Mouse (Mus musculus) kidney, adult 9 months (tissue): ENCODE results near the gene Dennd2a.

Experiments used
- DNase-seq: peaks from one replicate; pipeline ENCODE4 v3.0.0; 2022

Dennd2a gene

DNA sequence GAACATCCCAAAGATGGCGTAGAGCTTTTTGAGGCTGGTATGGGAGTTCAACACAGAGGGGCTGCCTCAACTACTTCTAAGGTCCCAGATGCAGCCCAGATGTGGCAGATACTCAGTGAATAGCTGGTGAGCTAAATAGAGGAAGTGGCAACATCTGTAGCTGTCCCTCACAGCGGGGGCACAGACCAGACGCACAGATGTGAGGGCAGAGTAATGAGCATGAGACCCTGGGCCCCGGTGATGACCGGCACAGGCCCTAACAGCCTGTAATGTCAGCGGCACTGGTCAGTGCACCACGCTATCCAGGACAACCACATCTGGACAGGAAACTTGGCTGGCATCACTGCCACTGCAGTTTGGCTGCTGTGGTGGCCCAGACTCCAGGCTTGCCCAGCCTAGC, 54.2 kb downstream of the Dennd2a start:
- DNase-seq, result no peak

DNA sequence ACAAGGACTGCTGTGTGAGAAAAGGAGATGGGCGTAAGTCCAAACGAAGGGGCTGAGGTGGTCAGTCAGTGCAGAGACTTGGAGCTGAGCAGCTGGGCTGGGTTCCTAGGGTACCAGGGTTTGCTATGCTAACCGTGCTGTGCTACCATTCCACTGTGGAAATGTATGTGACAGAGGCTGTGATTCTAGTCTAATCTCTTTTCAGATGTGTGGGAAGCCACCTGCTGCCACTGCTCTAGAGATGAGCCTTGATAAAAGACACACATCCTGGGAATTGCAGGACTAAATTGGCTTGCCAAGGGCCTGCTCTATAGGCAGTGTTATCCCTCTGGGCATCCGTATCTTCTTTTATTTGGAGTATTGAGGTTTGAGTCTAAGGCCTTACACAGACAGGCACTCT, 60.5 kb downstream of the Dennd2a start:
- no peak for DNase-seq

DNA sequence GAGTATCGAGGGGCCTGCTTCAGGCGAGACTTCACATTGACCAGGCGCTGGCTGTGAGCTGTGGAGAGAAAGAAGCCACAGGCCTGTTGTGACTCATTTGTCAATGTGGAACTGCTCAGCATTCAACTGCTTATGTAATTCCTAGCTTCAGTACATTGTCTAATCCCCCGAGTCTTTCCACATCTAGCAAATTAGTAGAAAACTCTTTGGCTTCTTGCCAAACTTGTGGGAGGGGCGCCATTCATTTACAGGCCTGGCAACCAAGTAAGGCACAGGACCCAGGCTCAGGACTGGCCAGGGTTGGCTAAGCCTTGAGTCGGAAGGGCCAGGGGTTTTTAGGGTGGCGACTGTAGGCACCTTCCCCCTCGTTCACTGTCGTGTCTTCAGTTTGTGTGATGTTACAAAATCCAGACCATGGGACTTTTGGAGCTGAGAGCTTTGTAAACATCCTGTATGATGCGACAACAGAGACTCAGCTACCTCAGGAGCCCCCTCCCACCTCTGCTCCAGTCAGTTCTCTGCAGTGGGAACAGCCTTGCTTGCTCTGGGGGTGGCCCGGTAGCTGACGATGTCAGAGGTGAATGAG, 64.4 kb downstream of the Dennd2a start:
- DNase-seq, result peak; percentile 8

DNA sequence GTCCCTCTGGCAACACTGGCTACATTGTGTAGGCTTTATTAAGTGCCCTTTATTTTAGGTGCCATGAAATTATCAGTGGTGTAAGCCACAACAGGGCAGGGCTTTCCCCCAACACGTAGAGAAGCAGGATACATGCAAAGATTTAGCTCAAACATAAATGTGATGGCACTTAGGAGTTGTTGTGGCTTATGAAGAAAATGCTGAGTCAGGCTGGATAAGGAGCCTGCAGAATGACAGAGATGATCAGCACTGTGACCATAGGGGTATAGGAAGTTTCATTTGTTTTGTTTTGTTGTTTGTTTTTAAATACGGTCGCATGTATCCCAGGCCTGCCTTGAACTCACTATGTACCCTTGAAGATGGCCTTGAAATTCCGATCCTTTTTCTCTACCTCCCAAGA, 65.5 kb downstream of the Dennd2a start:
- DNase-seq, result no peak

DNA sequence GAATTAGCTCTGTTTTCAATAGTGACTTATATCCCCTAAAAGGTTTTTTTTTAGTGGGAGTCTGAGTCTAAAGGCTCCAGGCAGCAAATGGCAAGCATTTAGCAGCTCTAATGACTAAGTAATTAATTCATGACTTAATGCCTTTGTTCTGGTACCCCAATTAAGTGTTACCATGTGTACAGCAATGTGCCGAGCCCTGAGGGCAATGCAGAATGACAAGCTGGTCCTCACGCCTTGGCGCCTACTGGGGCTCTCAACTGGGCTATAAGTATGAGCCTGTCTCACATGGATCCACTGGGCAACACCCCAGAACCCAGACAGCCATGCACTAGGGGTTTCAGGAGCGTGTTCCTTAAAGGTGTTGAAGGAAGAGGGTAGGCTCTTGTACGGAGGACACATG, 66.5 kb downstream of the Dennd2a start:
- DNase-seq, result no peak

DNA sequence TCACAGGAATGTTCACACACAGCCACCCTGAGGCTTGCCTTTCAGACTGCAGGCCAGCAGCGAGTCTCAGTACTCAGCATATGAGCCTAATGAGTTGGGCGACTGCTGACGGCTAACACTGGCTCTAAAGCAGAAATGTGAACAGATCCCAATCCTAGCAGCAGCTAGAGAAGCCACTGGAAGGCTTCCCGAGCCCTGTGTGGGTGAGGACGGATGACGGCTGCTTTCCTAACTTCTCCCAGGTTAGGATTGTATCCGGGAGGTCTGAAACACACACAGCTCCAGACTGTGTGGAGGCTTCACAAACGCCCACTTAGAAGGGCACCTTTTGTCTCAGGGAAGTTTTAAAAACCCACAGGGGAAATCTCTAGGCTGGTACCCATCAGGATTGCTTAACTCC, 69.4 kb downstream of the Dennd2a start:
- no peak for DNase-seq

DNA sequence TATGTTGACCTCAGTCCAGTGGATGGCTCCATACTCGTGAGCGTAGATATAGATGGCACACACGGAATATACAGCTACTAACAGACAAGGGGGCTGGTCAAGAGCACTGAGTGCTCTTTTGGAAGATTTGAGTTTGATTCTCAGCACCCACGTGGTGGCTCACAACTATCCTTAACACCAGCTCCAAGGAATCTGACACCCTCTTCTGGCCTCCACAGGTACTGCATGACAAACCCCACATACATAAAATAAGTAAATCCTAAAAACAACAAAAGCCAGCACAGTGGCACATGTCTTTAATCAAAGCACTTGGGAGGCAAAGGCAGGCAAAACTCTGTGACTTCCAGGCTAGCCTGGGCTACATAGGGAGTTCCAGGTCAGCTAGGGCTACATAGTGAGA, 74.0 kb downstream of the Dennd2a start:
- DNase-seq, result no peak

DNA sequence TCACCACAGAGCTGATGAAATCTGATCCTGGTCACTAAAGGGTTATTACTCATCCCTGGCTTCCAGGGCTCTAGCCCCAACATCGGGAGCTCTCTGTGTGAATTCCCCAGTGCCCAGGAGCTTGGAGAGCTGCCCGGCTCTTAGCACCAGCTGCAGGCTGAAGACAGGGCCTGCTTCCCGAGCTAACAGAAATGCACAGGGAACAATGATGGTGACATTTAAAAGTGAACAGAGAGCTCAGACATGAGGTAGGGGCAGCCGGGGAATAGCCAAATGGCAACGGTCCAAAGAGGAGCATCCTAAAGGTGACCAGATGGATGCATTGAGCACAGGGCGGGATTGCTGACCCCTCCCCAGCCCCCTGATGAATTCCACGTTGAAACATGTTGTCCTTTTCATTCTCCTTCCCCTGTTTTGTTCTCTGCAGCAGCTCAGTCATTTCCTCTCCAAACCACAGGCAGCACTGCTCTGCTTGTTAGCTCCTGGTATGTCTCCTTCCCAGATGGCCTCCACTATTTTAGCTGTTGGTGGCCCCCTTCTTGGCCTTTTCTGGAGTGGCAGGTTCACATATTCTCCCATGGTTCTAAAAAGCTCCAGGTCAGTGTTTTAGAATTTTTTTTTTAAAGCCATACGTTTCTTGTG, 79.0 kb downstream of the Dennd2a start:
- DNase-seq, result no peak

DNA sequence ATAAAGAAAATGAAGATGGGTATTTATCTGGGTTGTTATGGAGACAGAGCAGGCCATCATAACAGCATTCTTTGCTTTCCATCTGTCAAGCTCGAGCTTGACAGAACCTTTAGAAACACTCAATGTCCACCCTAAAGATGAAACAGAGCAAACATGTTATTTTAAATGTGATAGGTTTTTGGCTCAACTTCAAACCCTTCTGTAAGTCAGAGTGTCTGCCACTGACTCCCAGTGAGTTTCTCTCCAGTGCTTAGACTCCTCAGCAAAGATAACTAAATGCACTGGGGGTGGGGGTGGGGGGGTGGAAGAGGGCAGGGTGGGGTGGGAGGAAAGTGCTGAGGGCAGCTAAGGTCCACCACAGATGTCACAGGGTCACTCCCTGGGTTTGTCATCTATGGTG, 81.0 kb downstream of the Dennd2a start:
- no peak for DNase-seq

DNA sequence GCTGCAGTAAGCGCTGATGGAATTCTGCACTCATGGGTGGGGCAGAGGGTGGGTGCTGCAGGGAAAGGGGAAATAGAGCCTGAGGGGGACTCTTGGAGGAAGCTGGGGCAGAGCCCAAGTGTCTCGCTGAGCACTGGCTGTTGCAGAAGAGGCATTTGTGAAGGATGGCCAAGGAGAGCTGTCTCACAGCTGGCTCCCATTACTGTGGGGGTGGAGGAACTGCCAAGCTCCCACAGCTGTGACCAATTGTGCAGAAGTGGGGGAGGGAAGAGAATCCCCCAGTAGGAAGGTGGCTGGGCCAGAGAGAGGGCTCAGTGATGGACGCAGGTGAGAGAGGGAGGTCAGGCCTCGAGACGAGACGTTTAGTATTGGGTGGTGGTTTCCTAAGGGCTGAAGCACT, 83.2 kb downstream of the Dennd2a start:
- no peak for DNase-seq

DNA sequence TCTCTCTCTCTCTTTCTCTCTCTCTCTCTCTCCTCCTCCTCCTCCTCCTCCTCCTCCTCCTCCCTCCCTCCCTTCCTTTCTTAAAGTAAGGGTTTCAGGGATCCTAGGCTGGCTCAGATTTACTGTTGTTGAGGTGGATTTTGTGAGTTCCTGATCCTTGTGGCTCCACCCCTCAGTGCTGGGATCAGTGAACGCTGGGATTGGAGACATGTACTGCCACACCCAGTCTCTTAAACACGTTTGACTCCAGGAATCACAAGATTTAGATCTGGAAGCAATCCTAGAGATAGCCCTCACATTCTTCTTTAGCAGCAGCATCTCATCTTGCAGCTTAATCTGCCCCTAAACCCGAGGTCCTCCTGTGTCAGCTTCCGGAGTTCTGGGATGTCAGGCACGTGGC, 84.8 kb downstream of the Dennd2a start:
- no peak for DNase-seq

DNA sequence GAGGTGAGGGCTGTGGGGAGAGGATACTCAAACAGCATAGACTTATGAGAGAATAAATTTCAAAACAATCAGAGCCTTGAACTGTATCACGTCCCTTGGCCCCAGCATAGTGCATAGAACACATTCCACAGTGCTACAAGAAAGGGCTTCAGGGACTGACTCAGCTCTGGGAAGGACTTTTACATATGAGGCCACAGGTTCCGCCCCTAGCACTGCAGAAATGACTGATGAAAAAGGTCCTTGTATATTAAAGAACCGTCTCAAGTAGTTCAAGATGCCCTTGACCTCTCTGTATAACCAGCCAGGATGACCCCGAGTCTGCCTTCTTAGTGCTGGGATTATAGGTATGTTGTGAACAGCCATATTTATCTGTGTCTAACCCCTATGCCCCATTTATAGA, 85.4 kb downstream of the Dennd2a start:
- DNase-seq, result no peak

DNA sequence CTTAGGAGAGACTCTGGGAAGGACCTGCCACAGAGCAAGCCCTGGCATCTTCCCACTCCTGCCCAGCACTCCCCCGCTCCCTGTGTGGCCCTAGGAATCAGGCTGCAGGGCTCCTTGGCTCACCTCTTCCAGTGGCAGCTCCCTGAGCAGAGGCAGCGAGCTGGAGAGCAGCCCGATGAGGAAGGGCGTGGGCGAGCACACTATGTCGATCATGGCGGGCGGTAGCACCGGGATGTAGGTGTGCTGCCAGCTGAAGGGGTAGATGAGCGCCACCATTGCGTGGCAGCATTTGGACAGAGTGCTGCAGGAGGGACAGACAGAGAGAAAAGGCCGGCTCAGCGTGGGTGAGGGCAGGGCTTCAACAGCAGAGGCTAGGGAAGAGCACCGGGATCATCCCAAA, 87.6 kb downstream of the Dennd2a start:
- DNase-seq, result no peak

DNA sequence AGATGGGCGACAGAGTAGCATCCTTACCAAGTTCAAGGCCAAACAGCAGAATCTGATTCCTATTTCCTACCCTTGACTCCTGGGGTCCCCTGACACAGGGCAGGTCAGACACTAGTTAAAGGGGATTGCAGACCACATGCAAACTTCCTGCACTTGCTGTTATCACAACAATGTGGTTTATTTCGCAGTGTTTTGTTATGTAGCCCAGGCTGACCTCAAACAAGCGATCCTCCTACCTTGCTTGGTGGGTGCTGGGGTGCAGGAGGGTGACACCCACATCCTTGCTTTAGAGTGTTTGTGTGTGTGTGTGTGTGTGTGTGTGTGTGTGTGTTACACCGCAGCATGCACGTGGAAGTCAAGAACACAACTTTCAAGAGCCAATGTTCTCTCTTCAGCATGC, 88.2 kb downstream of the Dennd2a start:
- DNase-seq, result no peak

DNA sequence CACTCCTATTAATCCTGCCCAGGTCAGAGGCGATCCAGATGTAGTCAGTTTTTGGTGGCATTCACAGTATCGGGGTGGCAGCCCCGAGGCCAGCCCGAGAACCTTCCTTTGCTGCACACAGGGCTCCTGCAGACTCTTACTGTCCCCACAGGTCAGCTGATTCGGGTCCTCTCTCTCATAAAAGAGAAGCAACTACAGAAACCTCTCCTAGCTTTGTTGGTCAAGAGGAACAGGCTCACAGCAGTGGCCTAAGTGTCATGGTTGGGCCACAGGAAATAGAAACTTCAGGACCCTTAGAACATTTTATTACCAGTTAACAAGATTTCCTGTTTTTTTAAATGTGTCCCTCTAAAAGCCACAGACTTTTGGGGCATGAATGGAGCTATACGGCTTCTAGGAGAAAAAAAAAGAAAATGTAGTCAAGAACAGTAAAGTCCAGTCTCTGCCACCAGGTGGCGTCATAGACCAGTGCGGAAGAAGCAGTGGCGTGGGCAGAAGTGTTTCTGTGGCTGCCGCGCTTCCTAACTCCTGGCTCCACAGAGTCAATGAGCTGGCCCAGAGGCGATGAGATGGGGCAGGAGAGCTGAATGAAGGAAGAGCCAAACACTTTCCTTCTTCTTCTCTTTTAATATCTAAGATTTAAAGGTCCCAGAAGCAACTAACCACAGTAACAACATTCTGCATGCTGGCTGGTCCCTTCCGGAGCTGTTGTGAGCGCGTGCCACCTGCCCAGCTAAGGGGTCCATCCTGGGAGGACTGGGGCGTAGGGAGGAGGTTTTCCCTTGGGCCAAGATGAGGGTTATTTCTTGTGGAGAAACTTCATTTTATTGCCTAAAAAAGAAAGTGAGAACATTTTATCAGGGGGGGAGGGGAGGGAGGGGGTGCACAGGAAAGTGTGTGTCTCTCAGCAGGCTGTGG, 94.8 kb downstream of the Dennd2a start:
- DNase-seq, result peak; percentile 79

DNA sequence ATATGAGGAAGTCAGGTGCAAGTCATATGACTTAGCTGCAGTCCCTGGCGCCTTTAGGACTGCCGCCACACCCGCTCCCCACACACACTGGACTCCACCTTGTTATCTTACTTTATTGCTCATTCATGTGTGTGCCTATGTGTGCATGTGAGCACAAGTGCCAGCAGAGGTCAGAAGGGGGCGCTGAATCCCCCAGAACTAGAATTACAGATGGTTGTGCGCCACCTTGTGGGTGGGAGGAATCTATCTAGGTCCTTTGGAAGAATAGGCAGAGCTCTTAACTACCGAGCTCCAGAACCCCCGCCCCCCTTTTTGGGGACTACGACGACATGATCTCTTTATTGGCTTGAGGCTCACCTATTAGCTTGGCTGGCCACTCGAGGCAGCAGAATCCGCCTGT, 97.6 kb downstream of the Dennd2a start:
- no peak for DNase-seq

DNA sequence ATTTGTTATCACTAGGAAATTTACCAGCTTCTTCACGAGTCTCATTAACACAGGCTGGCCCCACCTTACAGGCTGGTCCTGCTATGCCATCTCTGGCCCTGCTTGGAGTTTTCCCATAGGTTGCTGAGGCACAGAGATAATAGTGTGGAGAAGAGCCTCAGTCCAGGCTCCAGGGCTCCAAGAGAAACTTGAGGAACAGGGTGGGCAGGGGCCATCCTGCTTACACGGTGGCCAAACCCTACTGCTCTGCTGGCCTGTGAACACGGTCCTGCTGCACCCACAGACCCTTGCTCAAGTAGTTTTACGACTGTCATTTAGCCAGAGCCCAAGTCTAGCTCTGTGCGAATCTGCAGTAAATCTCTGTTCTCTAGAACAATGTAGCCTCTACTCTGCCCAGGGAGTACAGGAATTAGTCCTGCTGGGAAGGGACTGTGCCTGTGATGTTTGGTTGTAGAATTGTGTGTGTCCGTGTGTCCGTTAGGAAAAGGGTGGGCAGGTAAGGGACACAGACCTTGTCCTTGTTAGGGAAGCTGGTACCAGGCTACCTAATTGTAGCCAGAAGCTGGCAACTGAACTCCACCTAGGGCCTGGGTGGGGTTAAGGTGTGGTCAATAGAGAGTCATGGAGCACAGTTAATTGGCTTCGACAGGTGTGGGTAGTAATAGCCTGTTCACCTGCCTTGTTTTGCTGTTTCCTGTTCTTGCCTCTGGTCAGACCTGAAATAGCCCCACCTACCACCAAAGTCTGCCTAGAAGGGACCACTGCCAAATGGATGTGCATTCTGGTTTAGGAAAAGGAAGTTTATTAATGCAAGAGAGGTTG, 102.1 kb downstream of the Dennd2a start:
- DNase-seq, result no peak

DNA sequence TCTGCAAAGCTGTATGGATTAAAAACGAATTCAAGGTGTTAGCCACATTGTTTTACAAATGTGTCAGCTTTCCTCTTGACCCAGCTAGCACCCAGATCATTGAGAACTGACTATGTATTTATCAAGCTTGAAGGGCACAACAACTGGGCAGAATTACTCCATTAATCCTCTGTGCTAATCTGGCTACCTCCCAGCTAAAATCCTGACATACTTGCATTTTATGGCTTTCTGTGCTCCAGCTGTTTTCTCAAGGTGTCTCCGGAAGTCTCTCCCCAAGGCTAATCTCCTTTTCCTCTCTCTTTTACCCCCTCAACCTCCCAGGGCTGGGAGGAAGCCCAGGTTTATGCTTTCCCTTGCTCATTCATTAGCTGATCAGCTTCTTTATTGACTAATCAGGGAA, 103.1 kb downstream of the Dennd2a start:
- no peak for DNase-seq

DNA sequence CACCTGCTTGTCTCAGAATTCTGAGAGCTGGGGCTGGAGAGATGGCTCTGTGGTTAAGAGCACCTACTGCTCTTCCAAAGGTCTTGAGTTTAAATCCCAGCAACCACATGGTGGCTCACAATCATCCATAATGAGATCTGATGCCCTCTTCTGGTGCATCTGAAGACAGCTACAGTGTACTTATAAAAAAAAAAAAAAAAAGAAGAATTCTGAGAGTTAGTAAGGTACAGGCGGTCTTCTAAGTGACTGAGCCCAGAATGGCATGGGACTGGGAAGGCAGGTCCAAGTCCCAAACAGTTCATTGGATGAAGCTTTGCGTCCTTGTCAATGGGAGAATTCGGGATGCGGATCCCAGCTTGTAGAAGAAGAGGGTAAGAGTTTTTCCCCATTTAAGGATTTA, 104.1 kb downstream of the Dennd2a start:
- DNase-seq, result no peak

DNA sequence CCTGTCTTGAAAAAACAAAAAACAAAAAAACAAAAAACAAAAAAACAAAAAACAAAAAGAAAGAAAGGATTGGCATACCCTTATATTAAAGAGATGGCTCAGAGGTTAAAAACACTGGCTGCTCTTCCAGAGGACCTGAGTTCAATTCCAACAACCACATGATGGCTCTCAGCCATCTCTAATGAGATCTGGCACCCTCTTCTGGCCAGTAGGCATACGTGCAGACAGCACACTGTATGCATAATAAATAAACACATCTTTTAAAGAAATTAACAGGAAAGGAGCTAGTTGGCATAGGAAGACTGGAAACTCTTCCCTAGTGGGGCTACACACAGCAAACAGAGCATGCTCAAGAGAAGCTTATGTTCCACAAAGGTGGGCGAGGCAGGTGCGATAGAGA, 106.6 kb downstream of the Dennd2a start:
- peak; percentile 9 for DNase-seq

DNA sequence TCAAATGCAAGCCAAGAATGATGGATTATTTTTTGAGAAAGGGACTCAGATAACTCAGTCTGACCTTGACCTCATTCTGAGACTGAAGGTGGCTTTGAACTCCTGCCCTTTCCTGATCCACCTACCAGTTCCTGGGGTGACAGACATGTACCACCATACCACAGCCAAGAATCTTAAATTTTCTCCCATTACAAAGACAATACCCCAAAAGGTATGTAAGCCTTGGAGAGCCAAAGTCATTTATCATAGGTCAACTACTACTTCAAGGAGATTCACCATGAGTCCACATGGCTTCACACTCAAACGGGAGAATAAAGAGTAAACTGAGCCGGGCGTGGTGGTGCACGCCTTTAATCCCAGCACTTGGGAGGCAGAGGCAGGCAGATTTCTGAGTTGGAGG, 107.1 kb downstream of the Dennd2a start:
- DNase-seq, result no peak

DNA sequence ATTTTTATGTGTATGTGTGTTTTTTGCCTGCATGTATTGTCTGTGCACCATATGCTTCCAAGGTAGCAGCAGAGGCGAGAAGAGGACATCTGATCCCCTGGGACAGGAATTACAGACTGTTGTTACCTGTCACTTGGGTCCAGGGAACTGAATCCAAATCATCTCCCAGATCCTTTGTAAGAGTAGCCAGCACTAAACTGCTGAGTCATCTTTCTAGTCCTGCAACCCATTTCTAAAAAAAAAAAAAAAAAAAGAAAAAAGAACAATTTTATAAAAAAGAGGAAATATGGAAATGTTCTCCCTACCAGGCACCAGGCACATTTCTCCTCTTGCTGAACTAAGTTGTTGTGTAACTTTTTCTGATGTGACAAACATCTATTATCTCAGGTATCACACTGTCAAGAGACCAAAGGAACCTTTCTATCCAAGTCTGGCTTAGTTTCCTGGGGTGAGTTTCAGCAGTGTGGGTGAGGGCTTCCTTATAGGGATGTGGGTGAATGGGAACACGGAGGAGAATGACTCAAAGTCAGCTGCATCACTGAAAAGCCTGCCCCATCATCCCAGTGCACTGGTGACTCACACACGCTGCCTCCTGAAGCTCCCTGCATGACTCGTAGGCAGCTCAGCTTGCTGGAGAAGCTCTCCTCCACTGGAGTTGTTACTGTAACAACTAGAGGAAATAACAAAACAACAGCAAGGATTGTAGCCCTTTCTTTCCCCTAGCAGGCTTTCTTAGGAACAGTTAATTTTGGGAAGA, 110.1 kb downstream of the Dennd2a start:
- no peak for DNase-seq
